Mouse (Mus musculus): ENCODE data around the gene Nabp1. TPM values are rescaled to one million over a fixed set of nuclear protein-coding genes. Genes with fewer than 3 reads are reported as not detected.
"Not testable (repeated sequence)": the region's sequence is repeated elsewhere in the genome, so short reads cannot be mapped to it uniquely, and the experiment has no call there.

The Nabp1 gene
- total RNA-seq, 2 experiments from 2014 or later = 9.4 to 12.9 TPM

DNA sequence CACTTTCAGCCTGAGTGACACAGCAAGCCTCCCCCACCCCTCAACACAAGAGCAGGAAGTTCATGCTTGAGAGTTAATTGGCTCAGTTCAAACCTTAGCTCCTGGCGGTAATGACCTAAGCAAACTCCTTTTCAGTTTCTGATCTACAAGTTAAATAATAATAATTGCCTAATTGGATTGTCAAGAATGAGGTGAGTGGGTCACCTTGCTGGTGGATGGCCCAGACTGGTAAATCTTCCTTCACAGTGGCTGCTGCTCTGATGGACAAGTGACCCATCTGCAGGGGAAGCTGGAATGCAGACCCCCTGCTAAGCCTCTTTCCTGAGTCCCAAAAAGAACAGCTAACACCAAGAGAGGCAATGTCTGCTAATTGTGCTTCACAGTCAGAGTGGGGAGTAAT is 48.5 kb downstream of the Nabp1 start:
- intact Hi-C loops (cut with DNase I) = no loop called here
- no peak for DNase-seq (ENCODE audit: extremely low spot score in 1 of 2, low spot score in 2 of 2)

DNA sequence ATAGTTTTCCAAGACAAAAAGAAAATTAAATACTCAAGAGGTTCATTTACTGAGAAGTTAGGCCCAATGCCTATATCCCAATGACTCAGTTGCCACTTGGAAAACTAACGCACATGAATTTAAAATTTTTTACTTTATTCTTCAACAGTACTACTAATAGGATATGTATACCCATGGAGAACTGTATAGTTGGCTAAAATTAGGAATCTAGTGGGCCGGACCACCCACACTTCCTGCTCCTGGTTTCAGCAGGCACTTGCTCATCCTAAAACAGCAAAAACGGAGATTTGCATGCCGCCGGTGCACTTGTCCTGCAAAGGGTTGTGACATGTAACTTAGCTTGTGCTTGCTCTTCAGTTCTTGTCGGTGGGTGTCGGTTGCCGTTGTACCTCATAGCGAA is 51.9 kb downstream of the Nabp1 start:
- intact Hi-C loops (cut with DNase I) = no loop called here
- DNase-seq (ENCODE audit: extremely low spot score in 1 of 2, low spot score in 2 of 2) = no peak

DNA sequence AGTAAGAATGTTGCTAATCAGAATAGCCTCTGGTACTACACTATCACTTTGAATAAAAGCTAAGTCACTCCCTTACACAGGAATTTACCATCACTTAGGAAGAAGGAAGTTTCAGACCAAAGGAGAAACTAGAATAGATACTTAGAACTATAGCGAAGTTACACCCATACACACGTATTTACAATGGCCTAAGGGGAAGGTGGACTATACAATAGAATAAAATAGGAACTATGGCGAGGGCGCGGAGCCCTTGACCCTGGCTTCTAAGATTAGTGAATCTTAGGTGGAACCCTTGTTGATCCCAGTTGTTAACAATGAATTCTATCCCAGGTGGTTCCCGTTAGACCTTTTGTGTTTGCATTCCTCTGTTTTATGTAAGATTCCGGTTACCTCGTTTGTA is 57.2 kb downstream of the Nabp1 start:
- DNase-seq (ENCODE audit: extremely low spot score in 1 of 2, low spot score in 2 of 2); intact Hi-C loops (cut with DNase I): not testable (repeated sequence)

DNA sequence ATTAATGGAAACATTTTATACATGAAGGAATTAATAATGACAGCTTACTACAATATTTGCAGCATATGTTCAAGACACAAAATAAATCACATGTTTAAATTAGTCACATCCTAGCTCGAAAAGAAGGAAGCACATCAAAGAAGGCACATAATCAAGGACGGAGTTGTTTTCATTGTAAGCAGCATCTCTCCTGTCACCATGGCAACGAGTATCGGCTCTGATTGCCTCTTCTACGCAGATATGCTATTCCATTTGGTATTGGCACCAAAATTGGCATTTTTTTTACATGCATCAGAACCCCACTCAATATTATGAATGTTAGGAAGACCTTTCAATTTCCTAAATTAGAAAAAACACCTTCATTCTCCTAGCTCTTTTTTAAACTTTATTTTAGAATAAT is 59.5 kb downstream of the Nabp1 start:
- intact Hi-C loops (cut with DNase I) = no loop called here
- no peak for DNase-seq (ENCODE audit: extremely low spot score in 1 of 2, low spot score in 2 of 2)

Other genes starting within 250 kb of the Nabp1 start
- gene Cavin2, start 189.3 kb downstream of the Nabp1 start, total RNA-seq (2021) = 1 to 10 TPM; 5.8 to 7.8 TPM